Mouse (Mus musculus) lung, postnatal 0 days (tissue): Measurements from ENCODE around the gene Alg9. TPM values are rescaled to one million over a fixed set of nuclear protein-coding genes. Genes with fewer than 3 reads are reported as not detected.
A peak's percentile ranks its signal among the peaks of the same experiment; 100 is the strongest.

ENCODE experiments used
- ATAC-seq: fragments of 200-750 bp; cut with Nextera tagmentation; 2 replicates; pipeline ENCODE4 v1.8.0; 2017; ENCODE audit warnings: moderate library complexity
- DNase-seq: peaks from one replicate; pipeline ENCODE4 v3.0.0-alpha.2; 2016; ENCODE audit warnings: low spot score
- H3K27ac ChIP-seq: fragments of 300-500 bp; sonication (generic); 2 replicates; pipeline ENCODE4 v1.5.1; 2014; ENCODE audit warnings: antibody characterized with exemption, mild to moderate bottlenecking, low read length, mixed read lengths
- H3K27me3 ChIP-seq: fragments of 300-500 bp; sonication (generic); replicated peaks from 2 replicates; pipeline ENCODE4 v1.6.1; 2014; ENCODE audit warnings: low read length, mixed read lengths; ENCODE audit not compliant: insufficient read depth
- H3K36me3 ChIP-seq: fragments of 300-500 bp; sonication (generic); 2 replicates; pipeline ENCODE4 v1.6.1; 2014; ENCODE audit warnings: low read length, mixed read lengths; ENCODE audit not compliant: insufficient read depth
- H3K4me1 ChIP-seq: fragments of 300-500 bp; sonication (generic); 2 replicates; pipeline ENCODE4 v1.6.1; 2014; ENCODE audit warnings: antibody characterized with exemption, low read depth, low read length, mixed read lengths; ENCODE audit not compliant: insufficient read depth
- H3K4me2 ChIP-seq: fragments of 300-500 bp; sonication (generic); replicated peaks from 2 replicates; pipeline ENCODE4 v1.6.1; 2014; ENCODE audit warnings: low read depth, mild to moderate bottlenecking, low read length, moderate library complexity, mixed read lengths
- H3K4me3 ChIP-seq: fragments of 300-500 bp; sonication (generic); 2 replicates; pipeline ENCODE4 v1.5.1; 2014; ENCODE audit warnings: low read depth, low read length
- H3K9ac ChIP-seq: fragments of 300-500 bp; sonication (generic); replicated peaks from 2 replicates; pipeline ENCODE4 v1.6.1; 2014; ENCODE audit warnings: low read depth, mild to moderate bottlenecking
- H3K9me3 ChIP-seq: fragments of 300-500 bp; sonication (generic); 2 replicates; pipeline ENCODE4 v1.6.1; 2016; ENCODE audit warnings: low read length, mixed read lengths
- CTCF ChIP-seq: IDR thresholded peaks from 2 replicates; pipeline ENCODE4 v1.5.1; 2016; ENCODE audit warnings: antibody characterized with exemption, mild to moderate bottlenecking
- EP300 ChIP-seq: IDR thresholded peaks from 2 replicates; pipeline ENCODE4 v1.6.1; 2016; ENCODE audit warnings: antibody characterized with exemption, mild to moderate bottlenecking, control low read depth
- WGBS: fragments of 180-500 bp; shearing (Covaris S2); extraction: QIAGEN DNeasy Blood & Tissue Kit; methylation state at CpG from one replicate; pipeline ENCODE4 v1.1.7; 2014; 5-methylcytosine and 5-hydroxymethylcytosine counted together
- polyA plus RNA-seq: library from polyadenylated mRNA; unstranded; fragments of >200 nt; fragmentation: Nextera tagmentation; extraction: Ambion mirVana; gene quantifications from 2 replicates; pipeline ENCODE4 v1.2.1, GENCODE M21; 2015

Gene Alg9
- polyA plus RNA-seq, 1 experiment from 2014 or later, result 17.9 TPM

DNA sequence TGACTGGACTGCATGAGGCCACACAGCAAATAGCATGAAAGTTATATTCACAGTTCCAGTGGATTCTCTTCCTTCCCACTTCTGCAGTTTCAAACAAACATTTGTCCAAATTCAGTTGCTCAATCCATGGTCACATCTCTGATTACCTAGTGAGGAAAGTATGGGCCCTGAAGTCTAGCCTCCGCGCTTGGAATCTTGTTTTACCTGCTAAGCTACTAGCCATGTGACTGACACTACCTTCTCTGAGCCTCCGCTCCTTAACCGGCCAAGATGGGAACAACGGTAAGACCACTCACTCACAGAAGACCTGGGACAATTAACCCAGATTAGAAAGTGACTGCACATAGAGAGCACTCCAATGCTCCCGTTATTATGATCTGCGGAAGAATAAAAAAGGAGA is 29.0 kb upstream of the Alg9 start:
- DNase-seq, result peak; percentile 86
- Histone ChIP-seq H3K27ac (peak overlapping the region; percentile 96), H3K4me3 (peak overlapping the region; percentile 49), H3K9ac (peak overlapping the region; percentile 63), H3K36me3 (no peaks in the 10 kb centered on the region), H3K27me3 (no peaks in the 10 kb centered on the region), H3K4me2 (peak overlapping the region; percentile 74), H3K4me1 (0 out of 2 replicates have a peak, but pooled peaks cover 2% of the 10 kb centered on the region), H3K9me3 (no peaks in the 10 kb centered on the region)
- peak; percentile 88 for ATAC-seq
- TF ChIP-seq EP300, result peak; percentile 68
- TF ChIP-seq CTCF, result no peak
- WGBS, result 20% methylated on average over 7 of the region's 7 CpGs

DNA sequence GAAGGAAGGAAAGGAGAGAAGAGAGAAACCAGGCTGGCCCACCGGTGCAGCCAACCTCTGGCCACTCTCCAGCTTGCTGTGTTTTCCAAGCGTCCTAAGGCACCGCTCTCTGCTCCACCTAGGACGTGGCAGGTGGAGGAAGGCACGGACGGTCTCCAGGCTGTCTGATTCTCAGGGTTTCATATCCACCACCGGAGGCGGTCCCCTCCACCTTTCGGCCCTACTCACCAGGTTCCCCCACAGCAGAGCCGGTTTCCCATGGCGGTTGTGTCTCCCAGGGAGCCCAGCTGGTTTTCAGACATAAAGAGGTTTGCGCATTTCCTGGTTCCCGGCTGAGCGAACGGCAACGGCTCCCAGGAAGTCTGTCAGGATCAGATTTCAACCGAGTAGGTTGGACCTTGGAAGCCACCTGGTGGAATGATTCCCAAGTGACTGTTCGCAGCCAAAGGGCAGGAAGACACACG is 28.6 kb upstream of the Alg9 start, which contains the start of gene 2310030G06Rik:
2310030G06Rik (minus strand) TSS at position 323 of the 464 bp plus-strand sequence.
- Histone ChIP-seq H3K9me3 (no peaks in the 10 kb centered on the region), H3K36me3 (no peaks in the 10 kb centered on the region), H3K27ac (peak within 1 kb of the TSS; percentile 96), H3K27me3 (no peaks in the 10 kb centered on the region), H3K4me3 (peak within 1 kb of the TSS; percentile 49), H3K4me1 (peaks cover 6% of the 10 kb centered on the region; the same call in 1 of the 2 replicates), H3K9ac (peak within 1 kb of the TSS; percentile 63), H3K4me2 (peak within 1 kb of the TSS; percentile 74)
- 3% methylated on average over 19 of the region's 19 CpGs for WGBS
- peak; percentile 87 for DNase-seq
- TF ChIP-seq EP300 (no peak; the same call in 1 of the 2 replicates), CTCF (peak; percentile 59)
- ATAC-seq, result peak; percentile 80

DNA sequence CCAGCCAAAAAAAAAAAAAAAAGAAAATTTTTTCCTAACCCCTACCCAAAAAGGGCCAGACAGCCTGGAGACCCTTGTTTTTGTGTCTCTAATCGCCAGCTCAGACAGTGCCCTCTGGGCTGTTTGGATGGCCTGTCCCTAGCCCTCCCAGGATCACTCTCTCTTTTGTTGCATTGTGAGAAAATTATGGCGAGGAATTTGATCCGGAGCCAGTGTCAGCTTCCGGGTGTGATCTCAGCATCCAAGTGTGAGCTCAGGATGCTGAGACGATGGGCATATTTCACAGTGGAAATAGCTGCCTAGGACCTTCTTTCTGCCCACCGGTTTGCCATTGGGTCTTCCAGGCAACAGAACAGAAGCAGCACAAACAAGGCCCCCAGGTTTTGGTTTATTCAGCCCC is 24.1 kb upstream of the Alg9 start:
- H3K4me1 ChIP-seq, result peaks cover 10% of the 10 kb centered on the region; the same call in 1 of the 2 replicates
- no peaks in the 10 kb centered on the region for H3K9me3 ChIP-seq
- 68% methylated on average over 6 of the region's 6 CpGs for WGBS
- ATAC-seq, result no peak
- H3K9ac ChIP-seq, result peak overlapping the region; percentile 48; the same call in 1 of the 2 replicates
- H3K4me3 ChIP-seq, result no peak overlapping the region
- no peak for DNase-seq
- peak overlapping the region; percentile 53; the same call in 1 of the 2 replicates for H3K4me2 ChIP-seq
- no peaks in the 10 kb centered on the region for H3K36me3 ChIP-seq
- TF ChIP-seq EP300 (no peak), CTCF (no peak)
- H3K27ac ChIP-seq, result no peak overlapping the region
- no peaks in the 10 kb centered on the region for H3K27me3 ChIP-seq

DNA sequence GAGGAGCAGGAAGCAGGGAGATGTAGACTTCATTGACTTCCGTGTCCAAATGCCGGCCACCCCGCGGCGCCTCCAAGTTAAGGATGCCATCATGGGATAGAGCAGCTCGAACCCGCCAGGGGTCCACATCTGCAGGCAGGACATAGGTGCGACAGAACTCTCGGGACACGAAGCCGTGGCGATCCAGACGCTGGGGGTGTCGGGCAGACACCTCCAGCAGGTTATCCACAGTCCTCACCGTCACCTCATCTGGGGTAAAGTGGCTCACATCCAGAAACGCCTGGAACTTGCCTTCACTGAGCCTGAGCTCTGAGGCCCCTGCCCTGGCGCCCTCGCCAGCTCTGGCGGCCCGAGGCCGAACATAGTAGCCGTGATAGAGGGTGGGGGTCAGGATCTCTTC is 23.5 kb upstream of the Alg9 start, which contains the start of gene Cryab:
Cryab (plus strand) TSS at position 3 of the 400 bp plus-strand sequence.
- Histone ChIP-seq H3K36me3 (no peaks in the 10 kb centered on the region), H3K4me2 (peak within 1 kb of the TSS; percentile 53), H3K4me3 (peak within 1 kb of the TSS; percentile 21), H3K4me1 (peaks cover 10% of the 10 kb centered on the region; the same call in 1 of the 2 replicates), H3K9me3 (no peaks in the 10 kb centered on the region), H3K27me3 (no peaks in the 10 kb centered on the region), H3K27ac (peak within 1 kb of the TSS; percentile 91), H3K9ac (peak within 1 kb of the TSS; percentile 48; the same call in 1 of the 2 replicates)
- 57% methylated on average over 22 of the region's 22 CpGs for WGBS
- no peak for DNase-seq
- no peak for TF ChIP-seq CTCF
- no peak for TF ChIP-seq EP300
- ATAC-seq, result no peak

DNA sequence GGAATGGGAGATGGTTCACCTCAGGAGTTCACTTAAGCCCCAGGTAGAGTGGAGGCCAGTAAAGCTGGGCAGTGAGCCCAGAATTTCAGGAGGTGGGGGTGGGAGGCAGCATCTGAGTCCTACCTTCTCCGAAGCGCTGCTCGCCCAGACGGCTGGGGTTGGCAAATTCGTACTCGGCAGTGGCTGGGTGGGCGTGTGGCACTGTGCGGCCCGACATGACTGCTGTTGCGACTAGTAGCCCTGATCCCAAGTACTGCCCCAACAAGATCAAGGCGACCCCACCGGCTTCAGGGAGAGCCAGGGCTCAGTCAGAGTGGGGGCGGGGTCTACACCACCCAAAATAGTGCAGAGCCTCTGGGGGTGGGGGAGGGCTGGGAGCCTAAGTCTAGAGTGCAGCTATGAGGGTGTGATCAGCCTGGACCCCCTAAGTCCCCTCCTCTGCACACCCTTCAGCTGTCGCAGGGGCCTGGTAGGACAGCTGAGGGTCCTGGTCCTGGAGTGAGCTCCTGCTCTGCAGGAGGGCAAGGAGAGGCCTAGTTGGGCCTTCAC is 22.7 kb upstream of the Alg9 start, which contains the start of gene Hspb2:
Hspb2 (minus strand) TSS at position 301 of the 549 bp plus-strand sequence.
- Histone ChIP-seq H3K4me2 (peak within 1 kb of the TSS; percentile 53), H3K9ac (peak within 1 kb of the TSS; percentile 48), H3K4me3 (peak within 1 kb of the TSS; percentile 29), H3K27ac (peak within 1 kb of the TSS; percentile 91), H3K36me3 (no peaks in the 10 kb centered on the region), H3K4me1 (peaks cover 10% of the 10 kb centered on the region; the same call in 1 of the 2 replicates), H3K27me3 (no peaks in the 10 kb centered on the region), H3K9me3 (no peaks in the 10 kb centered on the region)
- TF ChIP-seq CTCF, result no peak
- TF ChIP-seq EP300, result no peak
- DNase-seq, result peak; percentile 60
- ATAC-seq, result peak; percentile 57
- WGBS, result 39% methylated on average over 14 of the region's 14 CpGs

DNA sequence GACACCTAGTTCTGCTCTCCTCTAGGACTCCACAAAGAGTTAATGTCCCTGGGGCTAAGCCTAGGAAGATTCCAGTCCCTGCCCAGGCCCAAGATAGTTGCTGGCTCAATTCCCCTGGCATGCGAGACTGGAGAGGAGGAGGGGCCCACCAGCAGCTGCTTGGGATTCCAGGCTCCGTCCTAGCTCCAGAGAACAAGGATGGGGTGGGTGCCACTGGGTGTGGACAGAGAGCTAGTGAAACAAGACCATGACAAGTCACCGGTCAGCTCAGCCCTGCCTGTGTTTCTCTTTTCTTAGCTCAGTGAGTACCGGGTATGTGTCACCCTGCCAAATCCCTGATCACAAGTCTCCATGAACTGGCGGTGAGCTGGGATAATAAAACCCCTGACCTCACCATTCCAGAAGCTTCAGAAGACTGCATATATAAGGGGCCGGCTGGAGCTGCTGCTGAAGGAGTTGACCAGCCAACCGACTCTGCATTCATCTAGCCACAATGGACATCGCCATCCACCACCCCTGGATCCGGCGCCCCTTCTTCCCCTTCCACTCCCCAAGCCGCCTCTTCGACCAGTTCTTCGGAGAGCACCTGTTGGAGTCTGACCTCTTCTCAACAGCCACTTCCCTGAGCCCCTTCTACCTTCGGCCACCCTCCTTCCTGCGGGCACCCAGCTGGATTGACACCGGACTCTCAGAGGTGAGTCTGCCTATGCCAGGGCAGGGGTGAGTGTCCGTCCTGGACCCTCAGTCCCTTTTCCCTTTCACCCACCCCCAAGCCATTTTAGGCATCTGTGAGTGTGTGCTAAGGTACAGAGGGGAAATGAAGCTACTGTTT is 21.8 kb upstream of the Alg9 start:
- peak; percentile 96 for DNase-seq
- H3K9ac ChIP-seq, result peak overlapping the region; percentile 48
- WGBS, result 38% methylated on average over 17 of the region's 17 CpGs

More for the DNA sequence above, 21.8 kb upstream of the Alg9 start:
- peak; percentile 94 for ATAC-seq
- Histone ChIP-seq H3K27me3 (no peaks in the 10 kb centered on the region), H3K4me1 (peaks cover 10% of the 10 kb centered on the region; the same call in 1 of the 2 replicates), H3K4me2 (peak overlapping the region; percentile 53), H3K9me3 (no peaks in the 10 kb centered on the region), H3K27ac (peak overlapping the region; percentile 91), H3K36me3 (no peaks in the 10 kb centered on the region), H3K4me3 (peak overlapping the region; percentile 29)
- peak; percentile 66 for TF ChIP-seq EP300
- no peak for TF ChIP-seq CTCF
